Mouse (Mus musculus) ovary, adult 18-20 months (tissue): ENCODE data around the gene Phlpp1.

ENCODE experiments used
- DNase-seq: peaks from one replicate; pipeline ENCODE4 v3.0.0; 2022; ENCODE audit warnings: low spot score, mixed read lengths

Phlpp1 gene

GRCm38 (mm10) chr1:106316641-106317304, 145.2 kb downstream of the Phlpp1 start:
- DNase-seq: no peak

GRCm38 (mm10) chr1:106318341-106318740, 146.8 kb downstream of the Phlpp1 start:
- no peak for DNase-seq

GRCm38 (mm10) chr1:106320583-106320982, 149.0 kb downstream of the Phlpp1 start:
- DNase-seq: no peak

- DNase-seq: no peak
These were observed 150.0 kb downstream of the Phlpp1 start for GRCm38 (mm10) chr1:106321432-106322126.

GRCm38 (mm10) chr1:106326691-106327090, 155.1 kb downstream of the Phlpp1 start:
- DNase-seq: no peak

GRCm38 (mm10) chr1:106342100-106342499, 170.5 kb downstream of the Phlpp1 start:
- no peak for DNase-seq

GRCm38 (mm10) chr1:106345265-106345664, 173.7 kb downstream of the Phlpp1 start:
- DNase-seq: no peak

DNA sequence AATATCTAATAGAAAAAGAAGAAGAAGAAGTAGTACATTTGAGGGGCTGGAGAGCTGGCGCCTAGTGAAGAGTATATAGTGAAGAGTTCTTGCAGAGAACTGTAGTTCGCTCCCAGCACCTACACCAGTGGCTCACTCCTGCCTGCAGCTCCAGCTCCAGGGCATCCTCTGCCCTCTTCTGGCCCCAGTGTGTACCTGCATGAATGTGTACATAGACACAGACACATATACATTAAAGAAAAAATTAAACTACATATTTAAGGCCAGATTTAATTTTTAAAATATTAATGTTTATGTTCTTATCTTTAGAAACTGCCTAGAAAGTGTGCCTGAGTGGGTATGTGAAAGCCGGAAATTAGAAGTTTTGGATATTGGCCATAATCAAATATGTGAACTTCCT, 175.2 kb downstream of the Phlpp1 start:
- DNase-seq: no peak

DNA sequence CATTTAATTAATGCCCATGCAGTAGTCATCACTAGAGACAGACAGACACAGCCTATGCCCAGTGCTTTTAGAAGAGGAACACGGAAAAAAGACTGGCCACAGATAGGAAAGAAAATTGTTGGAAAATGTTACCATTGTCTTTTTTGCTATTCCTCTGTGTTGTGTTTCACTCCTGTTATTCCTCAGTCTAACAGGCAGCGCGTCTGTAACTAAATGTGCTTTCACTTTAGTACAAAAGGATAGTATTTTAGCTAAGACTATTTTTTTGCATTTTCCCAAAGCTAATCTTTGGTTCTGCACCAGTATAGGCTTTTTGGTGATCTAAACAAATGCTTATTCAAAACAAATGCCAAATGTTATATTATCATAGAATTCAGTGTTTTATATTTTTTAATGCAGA, 177.6 kb downstream of the Phlpp1 start:
- DNase-seq: no peak

- no peak for DNase-seq
These were observed 180.0 kb downstream of the Phlpp1 start for GRCm38 (mm10) chr1:106351512-106351911.

GRCm38 (mm10) chr1:106352801-106353511, 181.4 kb downstream of the Phlpp1 start:
- DNase-seq: no peak

GRCm38 (mm10) chr1:106353993-106354392, 182.4 kb downstream of the Phlpp1 start:
- no peak for DNase-seq

- DNase-seq: no peak
These were observed 187.9 kb downstream of the Phlpp1 start for GRCm38 (mm10) chr1:106359474-106359873.

GRCm38 (mm10) chr1:106362841-106363604, 191.5 kb downstream of the Phlpp1 start:
- DNase-seq: no peak

DNA sequence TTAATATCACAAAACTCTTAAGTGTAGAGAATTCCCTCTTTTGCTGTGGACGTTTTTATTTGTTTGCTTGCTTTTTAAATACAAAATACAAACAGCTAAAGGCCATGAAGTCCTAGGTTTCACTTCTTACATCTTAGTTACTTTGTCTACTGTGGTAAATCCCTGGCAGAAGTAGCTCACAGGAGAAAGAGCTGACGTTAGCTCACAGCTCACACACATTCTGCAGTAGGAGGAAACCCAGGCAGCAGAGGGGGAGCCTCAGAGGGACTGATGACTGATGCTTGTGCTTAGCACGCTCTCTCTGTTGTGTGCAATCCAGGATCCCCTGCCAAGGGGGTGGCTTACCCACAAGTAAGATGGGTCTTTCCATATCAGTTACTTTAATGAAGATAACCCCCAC, 197.8 kb downstream of the Phlpp1 start:
- no peak for DNase-seq

GRCm38 (mm10) chr1:106372446-106372845, 200.9 kb downstream of the Phlpp1 start:
- no peak for DNase-seq

- DNase-seq: no peak
These were observed 202.1 kb downstream of the Phlpp1 start for GRCm38 (mm10) chr1:106373656-106374055.

GRCm38 (mm10) chr1:106374274-106374673, 202.7 kb downstream of the Phlpp1 start:
- DNase-seq: no peak

- no peak for DNase-seq
These were observed 203.4 kb downstream of the Phlpp1 start for GRCm38 (mm10) chr1:106374971-106375370.

- no peak for DNase-seq
These were observed 204.5 kb downstream of the Phlpp1 start for GRCm38 (mm10) chr1:106376003-106376402.

- no peak for DNase-seq
These were observed 208.9 kb downstream of the Phlpp1 start for GRCm38 (mm10) chr1:106380465-106380864.

GRCm38 (mm10) chr1:106386542-106386941, 215.0 kb downstream of the Phlpp1 start:
- no peak for DNase-seq
